Mouse (Mus musculus) large intestine, adult 2 months (tissue): ENCODE data around the gene Nxpe5. TPM values are rescaled to one million over a fixed set of nuclear protein-coding genes. Genes with fewer than 3 reads are reported as not detected.

Source experiments
- DNase-seq: peaks from one replicate; pipeline ENCODE4 v3.0.0-alpha.2; 2012; ENCODE audit warnings: low read depth, low spot score
- WGBS: fragments of 180-500 bp; shearing (Covaris S2); methylation state at CpG from one replicate; pipeline ENCODE4 v1.1.7; 2018; 5-methylcytosine and 5-hydroxymethylcytosine counted together
- polyA plus RNA-seq: library from polyadenylated mRNA; depleted of rRNA; stranded (reverse); fragments of >200 nt; gene quantifications from 2 replicates; pipeline ENCODE4 v1.2.3, GENCODE M21; 2012; rRNA removed

Nxpe5 gene
- polyA plus RNA-seq, 1 experiment, result 1.1 TPM

DNA sequence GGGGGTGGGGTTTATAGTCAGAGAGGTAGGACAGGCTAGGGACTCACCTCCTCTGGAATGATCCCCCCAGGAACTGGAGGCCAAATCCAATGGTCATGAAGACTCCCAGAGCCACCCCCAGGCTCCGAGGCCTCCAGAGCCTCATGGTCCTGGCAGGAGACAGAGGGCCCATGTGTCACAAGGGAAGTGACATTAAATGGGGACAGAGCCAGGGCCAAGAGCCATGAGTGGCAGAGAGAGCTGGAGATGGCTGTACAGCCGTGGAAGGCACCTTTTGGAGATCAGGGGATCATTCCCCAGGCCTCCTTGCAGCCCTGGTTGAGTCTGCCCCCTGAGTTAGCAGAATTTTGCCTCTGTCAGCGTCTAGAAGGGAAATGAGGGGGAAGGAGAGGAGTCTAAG is 45.5 kb downstream of the Nxpe5 start:
- 70% methylated on average over 3 of the region's 3 CpGs for WGBS
- no peak for DNase-seq

DNA sequence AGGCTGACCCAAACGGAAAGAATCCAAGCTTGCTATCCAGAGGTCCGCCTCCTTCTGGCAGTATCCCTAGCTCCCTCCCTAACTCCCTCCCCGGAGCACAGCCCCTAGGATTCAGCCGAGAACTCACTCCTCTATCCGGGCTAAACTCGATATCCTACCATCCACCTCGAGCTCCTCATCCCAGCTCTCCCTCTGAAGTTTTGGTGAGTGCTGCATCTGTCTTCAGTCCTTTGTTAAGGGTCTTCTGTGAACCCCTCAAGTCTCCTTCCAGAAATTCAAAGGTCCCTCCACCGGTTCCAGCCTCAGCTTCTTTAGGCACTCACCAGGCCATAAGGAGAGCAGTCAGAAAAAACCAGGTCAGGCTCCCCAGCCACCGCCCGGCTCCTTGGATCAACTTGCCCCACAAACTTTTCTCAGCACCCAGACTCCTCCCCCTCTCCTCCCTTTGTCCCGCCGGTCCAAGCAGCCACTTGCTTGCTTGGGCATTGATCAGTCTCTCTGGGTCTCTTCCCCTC is 46.8 kb downstream of the Nxpe5 start, which contains the start of gene Gal3st4:
TSS of gene Gal3st4 (minus strand) at position 432 of the 515 bp plus-strand sequence.
- 5% methylated on average over 12 of the region's 12 CpGs for WGBS
- no peak for DNase-seq

DNA sequence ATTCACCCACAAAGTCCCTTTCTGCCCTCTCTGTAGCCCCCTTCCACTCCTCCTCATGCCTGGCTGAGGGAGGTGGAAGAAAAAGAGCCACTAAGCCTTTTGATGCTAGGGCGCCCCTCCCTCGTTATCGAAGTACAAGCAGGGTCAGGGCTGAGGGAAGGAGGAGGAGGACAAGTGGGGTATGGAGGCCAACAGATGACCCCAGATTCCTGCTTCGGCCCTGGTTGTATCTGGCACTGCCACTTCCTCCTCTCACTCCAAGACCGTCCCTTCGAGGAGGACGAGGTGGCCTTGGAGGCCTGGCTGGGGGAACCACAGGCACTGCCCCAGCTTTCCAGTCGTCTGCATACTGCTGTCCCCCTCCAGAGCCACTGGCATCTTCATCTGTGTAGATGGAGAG is 48.5 kb downstream of the Nxpe5 start:
- no peak for DNase-seq

DNA sequence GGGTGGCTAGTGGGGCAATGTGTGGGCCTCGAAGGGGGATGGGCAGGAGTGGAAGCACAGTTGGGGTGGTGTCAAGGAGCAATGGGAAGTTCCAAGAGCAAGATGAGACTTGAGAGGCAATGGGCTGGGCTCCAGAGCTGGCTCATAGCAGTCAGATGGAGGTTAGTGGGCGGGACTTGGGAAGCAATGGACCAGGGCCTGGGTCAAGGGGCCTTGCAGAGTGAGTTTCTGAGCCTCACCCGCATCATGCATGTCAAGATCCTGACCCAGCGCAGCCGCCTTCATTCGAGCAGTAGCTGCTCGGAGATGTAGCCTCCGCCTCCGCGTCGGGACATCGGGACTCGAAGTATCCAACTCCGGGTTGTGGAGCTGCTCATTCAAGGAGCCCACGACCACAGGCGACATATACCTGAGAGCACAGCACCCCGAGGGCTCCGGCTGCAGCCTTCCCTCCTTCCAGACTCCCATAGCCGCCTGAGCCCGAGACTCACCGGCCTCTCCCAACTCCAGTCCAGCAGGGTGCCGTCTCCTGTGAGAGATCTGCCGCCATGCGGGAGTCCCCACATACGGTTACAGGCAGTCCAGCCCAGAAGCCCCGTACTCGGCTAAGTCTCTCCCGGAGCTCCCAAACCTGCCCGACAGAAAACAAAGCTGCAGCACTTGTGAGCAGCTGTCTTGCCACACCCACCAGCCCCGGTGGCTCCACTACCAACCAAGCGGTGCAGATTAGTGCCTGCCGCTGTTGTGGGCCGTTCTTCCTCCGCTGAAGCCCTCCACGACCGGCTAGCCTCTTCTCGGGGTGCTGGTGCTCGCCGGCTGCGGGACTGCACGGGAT is 49.7 kb downstream of the Nxpe5 start:
- 47% methylated on average over 41 of the region's 41 CpGs for WGBS
- no peak for DNase-seq

More for the DNA sequence above, 48.5 kb downstream of the Nxpe5 start:
- WGBS, result 82% methylated on average over 8 of the region's 8 CpGs

DNA sequence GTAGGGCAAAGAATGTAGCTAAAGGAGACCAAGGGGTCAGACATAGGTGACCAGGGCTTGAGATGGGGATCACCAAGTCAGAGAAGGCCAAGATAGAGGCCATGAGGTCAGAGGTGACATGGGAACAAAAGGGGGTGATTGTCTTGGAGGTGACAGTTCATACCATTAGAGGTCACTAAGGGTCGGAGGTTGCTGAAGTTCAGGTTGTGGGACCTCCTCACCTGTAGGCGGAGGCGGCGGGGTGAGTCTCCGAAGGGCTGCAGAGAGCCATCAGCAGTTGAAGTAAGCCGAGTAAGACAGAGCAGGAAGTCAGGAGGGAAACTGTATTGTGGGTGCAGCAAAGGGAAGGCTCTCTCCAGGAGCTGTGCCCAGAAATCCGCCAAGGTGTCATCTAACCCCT is 52.3 kb downstream of the Nxpe5 start:
- DNase-seq, result no peak
- WGBS, result 93% methylated on average over 7 of the region's 7 CpGs

DNA sequence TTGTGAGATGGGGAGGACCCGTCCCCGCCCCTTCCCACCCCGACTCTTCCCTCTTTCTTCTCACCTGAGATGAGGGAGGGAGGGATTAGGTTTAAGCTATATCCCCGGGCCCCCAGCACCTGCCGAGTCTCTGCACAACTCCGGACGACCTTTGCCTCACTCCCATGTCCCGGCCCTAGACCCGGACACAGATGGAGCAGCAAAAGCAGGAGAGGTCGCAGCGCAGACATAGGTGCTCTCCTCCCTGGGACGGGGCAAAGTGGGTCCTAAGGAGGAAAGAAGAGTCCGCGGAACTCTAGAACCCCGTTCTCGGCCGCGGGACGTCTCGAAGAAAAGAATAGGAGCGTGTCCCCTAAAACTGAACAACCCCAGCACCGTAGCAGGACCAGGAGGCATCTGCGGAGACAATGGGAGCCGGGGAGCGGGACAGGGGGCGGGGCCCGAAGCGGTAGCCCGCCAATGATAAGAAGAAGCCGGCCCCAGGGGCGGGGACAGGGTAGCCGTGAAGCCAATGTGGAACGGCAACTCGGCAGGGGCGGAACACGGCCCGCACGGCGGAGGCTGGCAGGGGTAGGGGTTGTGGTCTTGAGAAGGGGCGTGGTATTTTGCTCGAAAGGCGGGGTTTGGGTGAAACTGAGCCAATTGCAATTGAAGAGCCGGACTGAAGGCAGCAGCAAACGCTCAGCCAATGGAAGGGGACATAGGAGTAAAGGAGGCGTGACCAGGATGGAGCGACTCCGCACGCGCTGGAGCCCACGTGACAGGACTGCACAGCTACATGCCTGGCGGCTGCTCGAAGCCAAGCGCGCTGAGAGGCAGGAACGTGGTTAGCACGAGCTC is 54.1 kb downstream of the Nxpe5 start, which contains the start of the genes Gm43720, Gpc2 and Stag3:
TSS of gene Gm43720 (minus strand) at position 374 of the 840 bp plus-strand sequence.
TSS of gene Gpc2 (minus strand) at position 421 of the 840 bp plus-strand sequence.
TSS of gene Stag3 (plus strand) at position 656 of the 840 bp plus-strand sequence.
- WGBS, result 1% methylated on average over 56 of the region's 56 CpGs
- no peak for DNase-seq

DNA sequence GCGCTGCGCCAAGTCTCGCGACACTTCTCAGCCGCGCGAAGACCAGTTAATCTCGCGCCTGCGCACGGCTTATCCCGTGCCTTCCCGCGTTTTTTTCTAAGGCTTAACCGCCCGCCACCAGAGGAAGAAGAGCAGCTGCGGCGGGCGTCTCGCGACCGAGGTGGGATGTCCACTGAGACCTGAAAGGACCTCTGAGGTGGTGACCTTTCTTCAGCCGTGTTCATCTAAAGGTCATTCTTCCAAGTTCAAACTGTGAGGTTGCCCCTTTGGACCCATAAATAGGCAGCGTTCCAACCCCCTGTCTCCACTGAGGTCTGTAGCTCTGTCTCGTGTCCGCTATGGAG is 54.7 kb downstream of the Nxpe5 start:
- no peak for DNase-seq
- WGBS, result 28% methylated on average over 26 of the region's 26 CpGs

DNA sequence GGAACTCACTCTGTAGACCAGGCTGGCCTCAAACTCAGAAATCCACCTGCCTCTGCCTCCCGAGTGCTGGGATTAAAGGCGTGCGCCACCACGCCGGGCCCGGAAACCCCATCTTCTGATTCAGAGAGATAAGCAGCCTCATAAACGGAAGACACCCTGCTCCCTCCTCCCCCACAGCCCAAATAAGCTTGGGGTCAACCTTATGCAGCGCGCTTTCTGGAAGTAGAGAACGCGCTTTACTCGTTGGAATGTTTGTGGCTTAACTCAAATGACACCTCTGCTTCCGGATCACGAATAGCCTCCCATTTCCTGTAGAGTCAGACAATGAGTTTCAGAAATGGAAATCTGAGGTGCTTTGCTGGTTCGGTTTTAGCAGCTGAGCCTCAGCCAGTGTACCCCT is 55.1 kb downstream of the Nxpe5 start:
- 97% methylated on average over 15 of the region's 15 CpGs for WGBS
- DNase-seq, result no peak

DNA sequence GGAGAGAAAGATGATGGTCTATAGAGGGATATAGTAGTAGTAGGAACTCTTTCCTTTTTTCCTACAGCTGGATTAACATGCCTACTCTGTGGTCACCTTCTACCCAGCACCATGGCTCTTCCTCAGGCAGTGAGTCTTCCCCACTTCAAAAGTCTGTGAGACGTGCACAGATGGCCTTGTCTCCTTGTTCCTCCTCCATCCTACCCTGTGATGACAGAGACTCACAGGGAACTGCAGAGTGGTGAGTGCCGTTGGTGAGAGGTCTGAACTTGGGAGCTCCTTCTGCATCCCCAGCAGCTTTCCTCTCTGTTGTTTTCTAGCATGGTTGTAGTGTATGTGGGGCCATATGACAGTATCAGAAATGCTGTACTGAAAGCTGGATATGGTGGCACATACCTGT is 56.1 kb downstream of the Nxpe5 start:
- WGBS, result 82% methylated on average over 2 of the region's 2 CpGs
- no peak for DNase-seq

DNA sequence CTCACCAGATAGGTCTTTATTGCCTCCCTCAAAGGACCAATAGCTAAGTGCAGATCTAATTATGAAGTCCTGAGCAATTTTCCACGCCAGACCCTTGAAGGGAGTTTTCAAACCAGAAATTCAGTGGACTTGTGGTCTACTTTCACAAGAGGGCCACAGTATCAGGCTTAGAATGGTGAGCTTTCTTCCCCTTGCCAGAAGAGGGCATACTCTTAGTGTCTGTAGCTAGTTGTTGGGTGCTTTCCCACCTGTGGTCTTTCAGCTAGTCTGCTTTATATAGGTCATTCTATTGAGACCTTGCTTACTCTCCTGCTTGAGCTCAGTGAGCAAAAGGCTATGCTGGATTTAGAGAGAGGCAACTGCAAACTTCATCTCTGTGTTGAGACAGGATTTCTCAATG is 57.8 kb downstream of the Nxpe5 start:
- WGBS, result 71% methylated on average over 1 of the region's 1 CpGs

DNA sequence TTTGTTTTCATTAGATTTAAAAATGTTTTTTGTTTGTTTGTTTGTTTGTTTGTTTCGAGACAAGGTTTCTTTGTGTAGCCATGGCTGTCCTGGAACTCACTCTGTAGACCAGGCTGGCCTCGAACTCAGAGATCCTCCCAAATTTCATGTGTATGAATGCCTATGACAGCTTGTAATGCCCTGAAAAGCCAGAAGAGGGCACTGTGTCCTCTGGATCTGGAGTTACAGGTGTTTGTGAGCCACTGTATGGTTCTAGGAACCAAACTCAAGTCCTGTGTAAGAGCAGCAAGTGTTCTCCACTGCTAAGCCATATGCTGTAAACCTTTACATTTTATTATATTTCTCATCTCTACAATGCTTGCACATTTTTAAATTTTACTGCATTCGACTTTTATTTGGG is 62.2 kb downstream of the Nxpe5 start:
- no peak for DNase-seq
- 71% methylated on average over 3 of the region's 3 CpGs for WGBS

More for the DNA sequence above, 57.8 kb downstream of the Nxpe5 start:
- no peak for DNase-seq

DNA sequence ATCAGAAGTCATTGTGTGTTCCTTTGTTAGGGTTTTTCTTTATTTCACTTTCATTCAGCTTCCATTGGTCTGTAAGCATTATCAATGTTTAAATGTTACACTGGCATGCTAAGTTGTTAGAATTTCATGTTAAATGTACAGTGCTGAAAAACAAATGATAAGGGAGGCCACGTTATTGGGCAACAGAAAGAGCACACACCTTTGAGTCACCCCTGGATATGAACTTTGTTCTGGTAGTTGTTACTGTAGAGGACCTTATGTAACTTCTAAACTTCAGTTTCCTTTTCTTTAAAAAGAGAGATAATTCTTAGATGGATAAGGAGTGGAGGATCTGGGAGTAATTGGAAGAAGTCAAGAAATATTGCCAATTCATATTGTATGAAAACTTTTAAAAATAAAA is 65.9 kb downstream of the Nxpe5 start:
- WGBS, result 33% methylated on average over 1 of the region's 1 CpGs

DNA sequence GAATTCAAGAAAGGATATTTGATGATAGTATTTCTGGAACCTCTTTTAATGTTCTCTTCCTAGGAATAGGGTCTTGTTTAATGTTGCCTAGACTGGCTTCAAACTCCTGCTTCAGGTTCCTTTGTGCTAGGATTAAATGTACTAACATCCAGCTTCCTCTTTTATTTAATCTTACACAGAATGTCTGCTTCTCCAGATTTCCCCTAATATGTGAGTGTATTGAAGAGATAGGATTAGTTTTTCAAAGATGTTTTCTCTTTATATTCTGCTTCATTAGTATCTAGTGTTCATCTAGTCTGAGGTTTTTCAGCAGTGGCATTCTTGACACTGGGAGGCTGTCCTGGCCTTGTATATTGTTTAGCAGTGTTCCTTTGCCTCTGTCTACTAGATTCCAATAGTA is 68.5 kb downstream of the Nxpe5 start:
- DNase-seq, result no peak

More for the DNA sequence above, 65.9 kb downstream of the Nxpe5 start:
- DNase-seq, result no peak

DNA sequence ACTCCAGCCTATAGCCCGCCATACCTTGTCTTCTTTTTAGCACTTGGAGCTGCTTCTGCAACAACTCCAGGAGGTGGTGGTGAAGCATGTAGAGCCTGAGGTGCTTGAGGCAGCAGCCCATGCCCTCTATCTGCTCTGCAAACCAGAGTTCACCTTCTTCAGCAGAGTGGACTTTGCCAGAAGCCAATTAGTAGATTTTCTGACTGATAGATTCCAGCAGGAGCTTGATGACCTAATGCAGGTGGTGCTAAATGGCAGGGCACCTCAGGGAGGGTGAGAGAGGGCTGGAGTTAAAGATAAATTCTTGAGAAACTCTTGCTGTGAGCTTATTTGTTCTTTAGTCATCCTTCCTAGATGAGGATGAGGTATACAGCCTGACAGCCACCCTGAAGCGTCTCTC is 73.9 kb downstream of the Nxpe5 start:
- no peak for DNase-seq
- WGBS, result 75% methylated on average over 2 of the region's 2 CpGs

Other genes with a start within 250 kb of the Nxpe5 start
- gene Azgp1, start 244.4 kb upstream of the Nxpe5 start, polyA plus RNA-seq, result 0.17 TPM in 1 of 2 replicates, not detected in the other
- gene Smok3a, start 204.6 kb upstream of the Nxpe5 start, polyA plus RNA-seq, result not detected in 2 replicates
- not detected in 2 replicates for gene Smok3b, start 204.5 kb upstream of the Nxpe5 start, polyA plus RNA-seq
- gene Smok3c, start 172.7 kb upstream of the Nxpe5 start, polyA plus RNA-seq, result not detected in 2 replicates
- 2.9 and 5.3 TPM in 2 replicates for gene Zkscan1, start 140.8 kb upstream of the Nxpe5 start, polyA plus RNA-seq
- 7.2 and 7.5 TPM in 2 replicates for gene Zscan21, start 109.0 kb upstream of the Nxpe5 start, polyA plus RNA-seq
- 3.0 TPM in 2 replicates for gene Zfp113, start 70.2 kb upstream of the Nxpe5 start, polyA plus RNA-seq
- 97.2 and 105 TPM in 2 replicates for gene Cops6, start 64.8 kb upstream of the Nxpe5 start, polyA plus RNA-seq
- 22.3 and 34.3 TPM in 2 replicates for gene Ap4m1, start 53.9 kb upstream of the Nxpe5 start, polyA plus RNA-seq
- 42.6 and 44.5 TPM in 2 replicates for gene Mcm7, start 53.5 kb upstream of the Nxpe5 start, polyA plus RNA-seq
- 41.6 and 47.7 TPM in 2 replicates for gene Taf6, start 38.4 kb upstream of the Nxpe5 start, polyA plus RNA-seq
- 4.0 and 4.2 TPM in 2 replicates for gene Cnpy4, start 38.4 kb upstream of the Nxpe5 start, polyA plus RNA-seq
- 2.5 TPM in 2 replicates for gene Mblac1, start 31.6 kb upstream of the Nxpe5 start, polyA plus RNA-seq
- gene Lamtor4, start 29.6 kb downstream of the Nxpe5 start, polyA plus RNA-seq, result 180 and 194 TPM in 2 replicates
- gene BC037034, start 38.1 kb downstream of the Nxpe5 start, polyA plus RNA-seq, result 45.9 and 55.6 TPM in 2 replicates
- 0.44 and 0.57 TPM in 2 replicates for gene Gal3st4, start 46.9 kb downstream of the Nxpe5 start, polyA plus RNA-seq
- not detected in 2 replicates for gene Gm43720, start 54.1 kb downstream of the Nxpe5 start, polyA plus RNA-seq
- 2.0 and 2.5 TPM in 2 replicates for gene Gpc2, start 54.1 kb downstream of the Nxpe5 start, polyA plus RNA-seq
- gene Stag3, start 54.3 kb downstream of the Nxpe5 start, polyA plus RNA-seq, result 0.58 and 0.90 TPM in 2 replicates
- 0.81 and 2.4 TPM in 2 replicates for gene Pvrig, start 116.1 kb downstream of the Nxpe5 start, polyA plus RNA-seq
- gene Zfp157, start 215.6 kb downstream of the Nxpe5 start, polyA plus RNA-seq, result 1.2 and 3.6 TPM in 2 replicates